Mouse (Mus musculus): ENCODE results near the gene C2cd4a.

The C2cd4a gene

GRCm38 (mm10) chr9:67792405-67792804 is 39.7 kb downstream of the C2cd4a start:
- DNase-seq (ENCODE audit: low read depth, low spot score), result no peak

DNA sequence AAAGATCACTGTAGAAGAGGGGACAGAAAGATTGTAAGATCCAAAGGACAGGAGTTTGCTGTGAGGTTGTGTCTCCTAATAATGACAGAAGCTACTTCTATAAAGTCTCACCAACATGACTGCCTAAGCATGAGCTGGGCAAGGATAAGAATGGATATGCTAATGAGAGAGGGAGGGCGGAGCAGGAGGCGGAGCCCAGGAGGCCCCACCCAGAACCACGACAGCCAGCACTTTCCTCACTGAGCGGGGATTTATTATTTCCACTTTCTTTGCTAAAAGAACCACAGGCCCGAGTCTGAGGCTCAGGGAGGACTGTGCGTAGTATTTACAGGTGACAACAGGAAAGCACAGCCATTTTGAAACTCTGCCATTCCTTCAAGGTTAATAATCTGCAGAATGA is 44.5 kb downstream of the C2cd4a start:
- no peak for DNase-seq (ENCODE audit: low read depth, low spot score)

GRCm38 (mm10) chr9:67786311-67786710 is 45.8 kb downstream of the C2cd4a start:
- DNase-seq (ENCODE audit: low read depth, low spot score), result no peak

- DNase-seq (ENCODE audit: low read depth, low spot score), result no peak
Observed at GRCm38 (mm10) chr9:67783925-67784324, 48.2 kb downstream of the C2cd4a start.

DNA sequence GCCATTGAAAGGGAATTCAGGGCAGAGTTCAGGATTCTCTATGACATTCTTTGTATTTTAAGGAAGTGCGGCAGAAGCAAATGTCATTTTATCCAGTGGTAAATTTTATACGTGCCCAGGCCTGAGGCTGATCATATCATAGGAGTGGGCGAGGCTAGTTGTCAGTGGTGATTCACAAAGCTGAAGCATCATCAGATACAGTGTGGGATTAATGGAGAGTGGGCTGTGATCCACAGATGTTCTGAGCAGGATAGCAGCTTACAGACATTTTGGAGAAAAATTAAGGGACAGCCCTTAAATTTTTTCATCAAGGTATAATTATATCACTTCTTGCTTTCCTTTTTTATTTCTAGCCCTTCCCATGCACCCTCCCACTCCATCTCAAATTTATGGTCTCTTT is 48.7 kb downstream of the C2cd4a start:
- no peak for DNase-seq (ENCODE audit: low read depth, low spot score)

- DNase-seq (ENCODE audit: low read depth, low spot score), result no peak
Observed at GRCm38 (mm10) chr9:67782786-67783185, 49.3 kb downstream of the C2cd4a start.

Measured in mesoderm, embryonic 11.5 days (tissue).